Mouse (Mus musculus) frontal cortex, postnatal 10 days (tissue): Measurements from ENCODE around the gene Dyrk1b.
"Not testable (repeated sequence)": the region's sequence is repeated elsewhere in the genome, so short reads cannot be mapped to it uniquely, and the experiment has no call there.

Source experiments
- DNase-seq, 2 experiments: peaks; one replicate each; pipeline ENCODE4 v3.0.0; 2022; ENCODE audit warnings: low spot score in 2 of 2, mixed read lengths in 1 of 2

Gene Dyrk1b

GRCm38 (mm10) chr7:28179228-28179627 is at the start of gene Dyrk1b:
Dyrk1b (plus strand) TSS chr7:28179469.
- DNase-seq = peak; percentile 98

- DNase-seq = peak in 1 of 2 experiments; percentile 34
These were observed 41.7 kb upstream of the Dyrk1b start for GRCm38 (mm10) chr7:28137613-28138012.

GRCm38 (mm10) chr7:28148263-28148662 is 31.0 kb upstream of the Dyrk1b start:
- DNase-seq = peak in 1 of 2 experiments; percentile 45

- no peak for DNase-seq
These were observed 29.4 kb upstream of the Dyrk1b start for GRCm38 (mm10) chr7:28149841-28150240.

- DNase-seq = peak in 1 of 2 experiments; percentile 27
These were observed 27.6 kb upstream of the Dyrk1b start for GRCm38 (mm10) chr7:28151584-28152221.

- DNase-seq = not testable (repeated sequence)
These were observed 25.7 kb upstream of the Dyrk1b start for GRCm38 (mm10) chr7:28153595-28153994.

GRCm38 (mm10) chr7:28159292-28159691 is 20.0 kb upstream of the Dyrk1b start:
- no peak for DNase-seq

GRCm38 (mm10) chr7:28159893-28160292 is 19.4 kb upstream of the Dyrk1b start:
- DNase-seq = no peak

- DNase-seq = no peak
These were observed 18.0 kb upstream of the Dyrk1b start for GRCm38 (mm10) chr7:28161163-28161749.

- DNase-seq = no peak
These were observed 13.9 kb upstream of the Dyrk1b start for GRCm38 (mm10) chr7:28165406-28165805.

GRCm38 (mm10) chr7:28168320-28169115 is 10.8 kb upstream of the Dyrk1b start:
- peak; percentile 40 to 50 for DNase-seq

GRCm38 (mm10) chr7:28169489-28170422 is 9.5 kb upstream of the Dyrk1b start, which contains the start of gene Fbl:
Fbl (plus strand) TSS chr7:28169710.
- peak; percentile 87 to 92 for DNase-seq

GRCm38 (mm10) chr7:28175358-28175757 is 3.9 kb upstream of the Dyrk1b start:
- no peak for DNase-seq

- DNase-seq = peak; percentile 92 to 94
These were observed 590 bp downstream of the Dyrk1b start for GRCm38 (mm10) chr7:28179741-28180377.

- no peak for DNase-seq
These were observed 1.6 kb downstream of the Dyrk1b start for GRCm38 (mm10) chr7:28180890-28181289.

- no peak for DNase-seq
These were observed 2.1 kb downstream of the Dyrk1b start for GRCm38 (mm10) chr7:28181376-28181775.

GRCm38 (mm10) chr7:28182320-28182719 is 3.1 kb downstream of the Dyrk1b start:
- DNase-seq = no peak

- DNase-seq = no peak
These were observed 6.6 kb downstream of the Dyrk1b start for GRCm38 (mm10) chr7:28185884-28186283.

GRCm38 (mm10) chr7:28186631-28187030 is 7.4 kb downstream of the Dyrk1b start:
- DNase-seq = no peak

GRCm38 (mm10) chr7:28191489-28191888 is 12.2 kb downstream of the Dyrk1b start:
- DNase-seq = no peak

GRCm38 (mm10) chr7:28191903-28192302 is 12.6 kb downstream of the Dyrk1b start:
- no peak for DNase-seq
